8 mouse cellular contexts compared by ENCODE assay signal in genomic region chr2:168230773-168231470, GRCm38 (mm10). TPM values are rescaled to one million over a fixed set of nuclear protein-coding genes. Genes with fewer than 3 reads are reported as not detected.
DNase-seq lines count a peak whose midpoint lies in the region; ATAC-seq and TF ChIP-seq lines count a peak whose summit lies in the region.

No protein-coding gene starts in this region.

- WGBS in spleen, adult 2 months, result 4% methylated on average over 95 of the region's 105 CpGs
- 5% methylated on average over 80 of the region's 105 CpGs for WGBS in forebrain, embryonic 14.5 days
- 4% methylated on average over 98 of the region's 105 CpGs for WGBS in kidney, postnatal 0 days
- WGBS in stomach, embryonic 16.5 days, result 2% methylated on average over 90 of the region's 105 CpGs

- H3K4me3 ChIP-seq in spleen, adult 2 months (ENCODE audit: extremely low read depth, insufficient read depth, insufficient read length), result peak overlapping the region; percentile 88
- H3K4me3 ChIP-seq in forebrain, embryonic 14.5 days (ENCODE audit: low read depth, low read length), result peak overlapping the region; percentile 99
- peak overlapping the region; percentile 93 for H3K4me3 ChIP-seq in kidney, postnatal 0 days (replicated peaks; ENCODE audit: low read depth, low read length)
- H3K4me3 ChIP-seq in stomach, embryonic 16.5 days (replicated peaks; ENCODE audit: low read length), result peak overlapping the region; percentile 90

- TF ChIP-seq POLR2A in spleen, adult 2 months (IDR thresholded peaks at IDR 0.05; ENCODE audit: low read depth, low read length), result no peak

- peak; percentile 42 for ATAC-seq in cerebellum, adult (ENCODE audit: insufficient number of reproducible peaks, low FRiP score, low TSS enrichment)
- ATAC-seq in forebrain, embryonic 14.5 days, result peak; percentile 71
- peak; percentile 64 for ATAC-seq in kidney, postnatal 0 days (replicated peaks; ENCODE audit: low FRiP score, low read depth)
- ATAC-seq in megakaryocyte, adult 5-6 weeks (ENCODE audit: poor library complexity, severe bottlenecking), result peak; percentile 19
- peak; percentile 49; the same call in 1 of the 2 replicates for ATAC-seq in stomach, embryonic 16.5 days (ENCODE audit: insufficient read depth, low FRiP score)

- H3K9ac ChIP-seq in forebrain, embryonic 14.5 days (ENCODE audit: low read length), result peak overlapping the region; percentile 91
- peak overlapping the region; percentile 96 for H3K9ac ChIP-seq in kidney, postnatal 0 days (ENCODE audit: low read depth, low read length)
- peak overlapping the region; percentile 90 for H3K9ac ChIP-seq in stomach, embryonic 16.5 days (ENCODE audit: low read length)

- TF ChIP-seq CTCF in spleen, adult 2 months (IDR thresholded peaks at IDR 0.05; ENCODE audit: extremely low read depth, insufficient read depth, insufficient read length, insufficient replicate concordance), result no peak
- TF ChIP-seq CTCF in kidney, postnatal 0 days (IDR thresholded peaks at IDR 0.05; ENCODE audit: low read depth), result no peak

- H3K36me3 ChIP-seq in spleen, adult 2 months (ENCODE audit: control insufficient read depth, insufficient read depth, low read length), result peaks cover 9% of the 10 kb centered on the region
- H3K36me3 ChIP-seq in forebrain, embryonic 14.5 days (ENCODE audit: control insufficient read depth, insufficient read depth, low read length), result peaks cover 33% of the 10 kb centered on the region
- peaks cover 4% of the 10 kb centered on the region; the same call in 1 of the 2 replicates for H3K36me3 ChIP-seq in kidney, postnatal 0 days (ENCODE audit: insufficient read depth, low read length)
- no peaks in the 10 kb centered on the region; the same call in 1 of the 2 replicates for H3K36me3 ChIP-seq in stomach, embryonic 16.5 days (ENCODE audit: control insufficient read depth, insufficient read depth, low read length)

- H3K9me3 ChIP-seq in forebrain, embryonic 14.5 days (replicated peaks; ENCODE audit: control insufficient read depth, low read length), result no peaks in the 10 kb centered on the region
- H3K9me3 ChIP-seq in kidney, postnatal 0 days (replicated peaks; ENCODE audit: low read length), result no peaks in the 10 kb centered on the region
- no peaks in the 10 kb centered on the region for H3K9me3 ChIP-seq in stomach, embryonic 16.5 days (replicated peaks; ENCODE audit: control insufficient read depth, low read length)

- peaks cover 13% of the 10 kb centered on the region for H3K4me1 ChIP-seq in spleen, adult 2 months (ENCODE audit: control insufficient read depth, insufficient read depth, insufficient read length)
- H3K4me1 ChIP-seq in forebrain, embryonic 14.5 days (ENCODE audit: control insufficient read depth, insufficient read depth, low read length), result peaks cover 17% of the 10 kb centered on the region
- peaks cover 19% of the 10 kb centered on the region for H3K4me1 ChIP-seq in kidney, postnatal 0 days (replicated peaks; ENCODE audit: insufficient read depth, low read length)
- peaks cover 23% of the 10 kb centered on the region for H3K4me1 ChIP-seq in stomach, embryonic 16.5 days (ENCODE audit: control insufficient read depth, insufficient read depth, low read length)

- DNase-seq in spleen, adult 2 months (ENCODE audit: low read depth in 1 of 2, low spot score in 2 of 2), result no peak
- DNase-seq in spleen, adult 12 weeks (ENCODE audit: low spot score), result no peak
- no peak for DNase-seq in forebrain, embryonic 14.5 days (ENCODE audit: low spot score)
- no peak for DNase-seq in kidney, postnatal 0 days (ENCODE audit: low spot score)
- DNase-seq in layer of hippocampus, adult 18-20 months (ENCODE audit: low spot score in 2 of 2), result no peak

- peak overlapping the region; percentile 83 for H3K27ac ChIP-seq in spleen, adult 2 months (ENCODE audit: insufficient read depth, low read length)
- peak overlapping the region; percentile 91 for H3K27ac ChIP-seq in forebrain, embryonic 14.5 days (ENCODE audit: low read depth, low read length)
- H3K27ac ChIP-seq in kidney, postnatal 0 days, result peak overlapping the region; percentile 92
- H3K27ac ChIP-seq in stomach, embryonic 16.5 days (ENCODE audit: low read length), result peak overlapping the region; percentile 84

- H3K27me3 ChIP-seq in spleen, adult 2 months (ENCODE audit: control insufficient read depth, insufficient read depth, low read length), result no peaks in the 10 kb centered on the region
- H3K27me3 ChIP-seq in forebrain, embryonic 14.5 days (replicated peaks; ENCODE audit: control insufficient read depth, insufficient read depth, low read length), result no peaks in the 10 kb centered on the region
- no peaks in the 10 kb centered on the region for H3K27me3 ChIP-seq in kidney, postnatal 0 days (ENCODE audit: insufficient read depth, low read length)
- no peaks in the 10 kb centered on the region for H3K27me3 ChIP-seq in stomach, embryonic 16.5 days (ENCODE audit: control insufficient read depth, insufficient read depth, low read length)

- H3K4me2 ChIP-seq in forebrain, embryonic 14.5 days (ENCODE audit: low read length), result peak overlapping the region; percentile 98
- peak overlapping the region; percentile 91 for H3K4me2 ChIP-seq in kidney, postnatal 0 days (ENCODE audit: low read length)
- H3K4me2 ChIP-seq in stomach, embryonic 16.5 days (ENCODE audit: low read depth, low read length), result peak overlapping the region; percentile 97

RNA-seq across cellular contexts. Expression of gene Mocs3, which starts 0.5 kb away (rescaled TPM):
- polyA plus RNA-seq in spleen, adult 2 months (2012; rRNA removed), result 17.0 and 36.5 TPM in 2 replicates
- polyA plus RNA-seq in forebrain, embryonic 14.5 days (2014; fragmentation: Nextera tagmentation; extraction: Ambion mirVana), result 9.1 and 9.7 TPM in 2 replicates
- polyA plus RNA-seq in kidney, postnatal 0 days (2015; fragmentation: Nextera tagmentation; extraction: Ambion mirVana), result 7.7 and 9.3 TPM in 2 replicates
- total RNA-seq in megakaryocyte, adult 5-6 weeks (2015), result 3.4 and 4.0 TPM in 2 replicates
- 1.7 and 2.1 TPM in 2 replicates for total RNA-seq in megakaryocyte, adult 5-6 weeks (2017)
- polyA plus RNA-seq in stomach, embryonic 16.5 days (2015; fragmentation: Nextera tagmentation; extraction: Ambion mirVana), result 2.4 and 3.4 TPM in 2 replicates
- 10 to 100 TPM; 18.1 to 18.2 TPM for total RNA-seq in layer of hippocampus, adult 18-20 months (2021)

RNA-seq across cellular contexts. Expression of gene Dpm1, which starts 0.5 kb away (rescaled TPM):
- polyA plus RNA-seq in spleen, adult 2 months (2012; rRNA removed), result 14.6 and 19.6 TPM in 2 replicates
- polyA plus RNA-seq in forebrain, embryonic 14.5 days (2014; fragmentation: Nextera tagmentation; extraction: Ambion mirVana), result 51.1 and 71.7 TPM in 2 replicates
- polyA plus RNA-seq in kidney, postnatal 0 days (2015; fragmentation: Nextera tagmentation; extraction: Ambion mirVana), result 154 and 169 TPM in 2 replicates
- 59.5 and 81.8 TPM in 2 replicates for total RNA-seq in megakaryocyte, adult 5-6 weeks (2015)
- 28.1 and 67.3 TPM in 2 replicates for total RNA-seq in megakaryocyte, adult 5-6 weeks (2017)
- polyA plus RNA-seq in stomach, embryonic 16.5 days (2015; fragmentation: Nextera tagmentation; extraction: Ambion mirVana), result 96.2 and 118 TPM in 2 replicates
- total RNA-seq in layer of hippocampus, adult 18-20 months (2021), result 10 to 100 TPM; 68.3 to 74.5 TPM

RNA-seq across cellular contexts. Expression of gene Gm20716, which starts 0.8 kb away (rescaled TPM):
- polyA plus RNA-seq in spleen, adult 2 months (2012; rRNA removed), result 1.1 TPM in 1 of 2 replicates, not detected in the other
- 26.3 and 26.7 TPM in 2 replicates for polyA plus RNA-seq in forebrain, embryonic 14.5 days (2014; fragmentation: Nextera tagmentation; extraction: Ambion mirVana)
- polyA plus RNA-seq in kidney, postnatal 0 days (2015; fragmentation: Nextera tagmentation; extraction: Ambion mirVana), result 8.3 and 11.1 TPM in 2 replicates
- total RNA-seq in megakaryocyte, adult 5-6 weeks (2015), result 36.1 and 47.1 TPM in 2 replicates
- total RNA-seq in megakaryocyte, adult 5-6 weeks (2017), result 33.2 and 44.6 TPM in 2 replicates
- polyA plus RNA-seq in stomach, embryonic 16.5 days (2015; fragmentation: Nextera tagmentation; extraction: Ambion mirVana), result 12.3 and 12.6 TPM in 2 replicates
- total RNA-seq in layer of hippocampus, adult 18-20 months (2021), result 10 to 100 TPM; 24.7 to 31.3 TPM

RNA-seq across cellular contexts. Expression of gene Adnp, which starts 24.0 kb away (rescaled TPM):
- 15.7 and 15.8 TPM in 2 replicates for polyA plus RNA-seq in spleen, adult 2 months (2012; rRNA removed)
- 1.6 and 2.0 TPM in 2 replicates for polyA plus RNA-seq in forebrain, embryonic 14.5 days (2014; fragmentation: Nextera tagmentation; extraction: Ambion mirVana)
- polyA plus RNA-seq in kidney, postnatal 0 days (2015; fragmentation: Nextera tagmentation; extraction: Ambion mirVana), result 6.0 and 13.1 TPM in 2 replicates
- total RNA-seq in megakaryocyte, adult 5-6 weeks (2015), result 17.2 and 21.8 TPM in 2 replicates
- 2.3 and 4.9 TPM in 2 replicates for total RNA-seq in megakaryocyte, adult 5-6 weeks (2017)
- 1.0 and 1.4 TPM in 2 replicates for polyA plus RNA-seq in stomach, embryonic 16.5 days (2015; fragmentation: Nextera tagmentation; extraction: Ambion mirVana)
- total RNA-seq in layer of hippocampus, adult 18-20 months (2021), result 10 to 100 TPM; 82.7 to 90.3 TPM

RNA-seq across cellular contexts. Expression of gene Kcng1, which starts 50.6 kb away (rescaled TPM):
- 0.04 and 0.13 TPM in 2 replicates for polyA plus RNA-seq in spleen, adult 2 months (2012; rRNA removed)
- polyA plus RNA-seq in forebrain, embryonic 14.5 days (2014; fragmentation: Nextera tagmentation; extraction: Ambion mirVana), result 8.0 and 9.7 TPM in 2 replicates
- 0.76 and 0.83 TPM in 2 replicates for polyA plus RNA-seq in kidney, postnatal 0 days (2015; fragmentation: Nextera tagmentation; extraction: Ambion mirVana)
- 0.09 and 0.69 TPM in 2 replicates for total RNA-seq in megakaryocyte, adult 5-6 weeks (2015)
- total RNA-seq in megakaryocyte, adult 5-6 weeks (2017), result 0.24 TPM in 1 of 2 replicates, not detected in the other
- polyA plus RNA-seq in stomach, embryonic 16.5 days (2015; fragmentation: Nextera tagmentation; extraction: Ambion mirVana), result 5.0 and 5.7 TPM in 2 replicates
- total RNA-seq in layer of hippocampus, adult 18-20 months (2021), result 10 to 100 TPM; 43.9 to 51.6 TPM

Comparison
In these comparisons a context has a peak if more than half of its experiments do, and no peak if none do; other contexts are left out.
1. ATAC-seq: peak in every context shown above with its lines; median percentile 71 in forebrain, embryonic 14.5 days; 64 in kidney, postnatal 0 days; 49 in stomach, embryonic 16.5 days; 42 in cerebellum, adult; 19 in megakaryocyte, adult 5-6 weeks.